Mouse (Mus musculus) left cerebral cortex, adult 2 months (tissue): Measurements from ENCODE around the gene AC170998.1. TPM values are rescaled to one million over a fixed set of nuclear protein-coding genes. Genes with fewer than 3 reads are reported as not detected.
"Not testable (repeated sequence)": the region's sequence is repeated elsewhere in the genome, so short reads cannot be mapped to it uniquely, and the experiment has no call there.

Experiments used
- DNase-seq, 2 experiments: peaks; one replicate each; pipeline ENCODE4 v3.0.0; 2021 to 2022; ENCODE audit warnings: low spot score in 2 of 2, mixed read lengths in 1 of 2; ENCODE audit errors: extremely low spot score in 1 of 2
- H3K27ac ChIP-seq: fragments of 200-600 bp; 2 replicates; pipeline ENCODE4 v1.8.1; 2022
- H3K4me3 ChIP-seq: fragments of 200-600 bp; 2 replicates; pipeline ENCODE4 v1.8.1; 2022
- CTCF ChIP-seq: fragments of 200-600 bp; IDR thresholded peaks from 2 replicates; pipeline ENCODE4 v1.8.1; 2022; ENCODE audit warnings: antibody characterized with exemption, mild to moderate bottlenecking, moderate library complexity
- intact Hi-C: fragments of 180-260 bp; cut with DNase I; formaldehyde crosslinking; loops from one replicate; pipeline ENCODE4 v1.15.1; 2025
- total RNA-seq, 2 experiments: library from RNA; stranded (reverse); gene quantifications; 2 replicates each; pipeline ENCODE4 v1.2.3; 2021

Gene AC170998.1
- total RNA-seq, 2 experiments from 2014 or later, result 1.6 to 3.3 TPM

- no peak overlapping the region for H3K4me3 ChIP-seq
- H3K27ac ChIP-seq, result no peak overlapping the region
- no peak for DNase-seq
- no peak for TF ChIP-seq CTCF
- intact Hi-C loops, result no loop called here
Observed at GRCm38 (mm10) chr17:28707816-28708215, 18.1 kb upstream of the AC170998.1 start.

GRCm38 (mm10) chr17:28708989-28709388 is 16.9 kb upstream of the AC170998.1 start:
- no peak for TF ChIP-seq CTCF
- peak overlapping the region; percentile 22; the same call in 1 of the 2 replicates for H3K27ac ChIP-seq
- intact Hi-C loops, result no loop called here
- DNase-seq, result no peak
- H3K4me3 ChIP-seq, result no peak overlapping the region

DNA sequence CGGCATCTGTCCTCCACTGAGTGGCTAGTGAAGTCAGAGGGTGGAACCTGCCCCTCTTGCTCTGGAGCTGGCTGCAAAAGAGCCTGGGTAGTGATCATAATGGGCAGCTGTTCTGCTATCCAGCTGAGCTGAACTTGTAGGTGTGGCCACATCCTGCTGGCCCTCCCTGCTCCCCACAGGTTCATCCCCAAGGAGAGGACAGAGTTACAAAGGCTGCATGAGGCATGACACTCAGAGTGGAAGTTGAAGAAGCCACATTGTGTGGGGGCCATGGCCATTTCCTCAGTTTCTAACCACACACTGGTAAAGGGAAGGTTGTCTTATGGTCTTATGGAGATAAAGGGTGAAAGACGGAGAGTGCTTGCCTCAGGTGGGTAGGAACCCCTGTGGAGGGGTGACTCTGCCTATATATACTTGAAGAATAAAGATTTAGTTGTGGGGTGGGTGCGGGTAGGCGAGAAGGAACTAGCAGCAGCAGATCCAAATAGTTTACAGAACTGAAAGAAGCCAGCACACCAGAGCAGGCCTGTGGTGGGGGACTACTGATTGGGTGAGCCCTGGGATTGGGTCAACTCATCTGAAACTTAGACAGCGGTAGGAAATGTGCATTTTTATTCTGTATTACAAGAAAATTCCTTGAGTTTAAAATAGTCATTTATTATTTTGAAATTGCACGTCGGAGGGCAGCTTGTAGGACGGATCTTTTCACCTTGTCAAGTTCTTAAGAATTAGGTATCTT is 16.2 kb upstream of the AC170998.1 start:
- Histone ChIP-seq H3K4me3 (no peak overlapping the region), H3K27ac (peak overlapping the region; percentile 12; the same call in 1 of the 2 replicates)
- intact Hi-C loops, result no loop called here
- no peak for TF ChIP-seq CTCF
- DNase-seq, result no peak

DNA sequence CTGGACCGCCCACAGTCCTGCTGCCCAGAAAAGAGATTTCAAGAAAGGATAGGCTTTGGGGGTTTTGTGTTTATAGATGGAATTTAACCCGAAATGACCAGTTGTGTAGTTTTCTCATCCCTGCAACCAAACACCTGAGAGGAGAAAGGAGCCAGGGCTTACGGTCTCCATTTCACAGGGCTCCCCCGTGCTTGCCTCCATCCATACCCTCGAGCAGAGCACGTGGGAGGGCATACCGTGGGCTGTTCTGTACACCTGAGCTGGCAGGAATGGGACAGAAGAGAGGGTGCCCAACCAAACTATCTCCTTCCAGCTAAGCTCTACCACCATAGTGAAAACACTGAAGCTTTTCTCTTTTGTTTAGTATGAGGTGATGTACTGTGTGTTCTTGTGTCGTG is 15.6 kb upstream of the AC170998.1 start:
- no peak overlapping the region; the same call in 1 of the 2 replicates for H3K27ac ChIP-seq
- no peak for TF ChIP-seq CTCF
- DNase-seq, result no peak
- H3K4me3 ChIP-seq, result no peak overlapping the region
- intact Hi-C loops, result no loop called here

DNA sequence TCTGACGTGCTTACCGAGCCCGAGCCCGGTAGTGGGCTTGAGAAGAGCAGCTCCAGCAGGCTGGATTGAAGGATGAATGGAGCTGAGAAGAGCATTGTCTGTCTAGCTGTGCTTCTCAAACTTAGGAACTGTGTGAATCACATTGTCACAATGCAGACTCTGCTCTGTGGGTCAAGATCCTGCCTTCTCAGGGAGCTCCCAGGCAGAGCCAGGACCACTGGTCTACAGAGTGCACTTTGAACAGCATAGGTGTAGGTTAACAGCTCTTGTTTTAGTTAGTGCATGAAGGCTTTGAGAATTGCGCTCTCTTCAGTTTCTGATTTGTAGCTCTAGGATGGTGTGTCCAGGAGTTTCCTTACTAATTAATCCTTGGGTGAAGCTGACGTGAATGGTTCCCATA is 14.6 kb upstream of the AC170998.1 start:
- no peak overlapping the region for H3K4me3 ChIP-seq
- intact Hi-C loops, result no loop called here
- no peak for DNase-seq
- H3K27ac ChIP-seq, result no peak overlapping the region
- TF ChIP-seq CTCF, result no peak

DNA sequence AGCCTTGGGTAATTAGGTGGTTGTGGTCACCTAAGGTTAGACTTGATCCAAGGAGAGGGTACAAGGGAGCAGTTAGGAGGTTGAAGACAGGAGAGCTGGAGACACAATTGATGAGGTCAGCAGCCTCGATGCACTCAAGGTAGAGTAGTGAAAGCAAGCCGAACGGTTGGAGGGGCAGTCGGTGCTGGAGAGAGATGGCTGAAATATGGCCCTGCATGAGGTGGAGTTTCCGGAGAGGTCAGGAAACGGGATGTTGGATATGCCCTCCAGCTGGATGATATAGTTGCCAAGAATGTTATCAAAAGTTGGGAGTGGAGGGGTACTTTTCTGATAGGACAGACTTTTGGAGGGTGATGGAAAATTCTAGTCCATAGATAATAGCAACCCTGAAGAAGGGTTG is 13.6 kb upstream of the AC170998.1 start:
- no peak overlapping the region for H3K27ac ChIP-seq
- intact Hi-C loops, result no loop called here
- no peak for TF ChIP-seq CTCF

DNA sequence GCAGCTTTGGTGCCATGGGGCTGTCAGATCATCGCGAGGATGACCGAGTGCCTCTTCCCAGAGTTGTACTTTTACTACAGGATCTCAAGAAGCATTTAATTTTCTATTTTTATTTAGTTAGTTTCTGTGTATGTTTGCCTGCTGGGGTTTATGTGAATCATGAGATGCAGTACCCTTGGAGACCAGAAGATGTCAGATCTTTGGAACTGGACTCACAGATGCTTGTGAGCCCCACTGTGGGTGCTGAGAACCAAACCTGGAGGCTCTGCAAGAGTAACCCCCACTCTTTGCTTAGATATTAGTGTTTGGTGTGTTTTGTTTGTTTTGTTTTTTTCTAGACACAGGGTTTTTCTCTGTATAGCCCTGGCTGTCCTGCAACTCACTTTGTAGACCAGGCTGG is 11.9 kb upstream of the AC170998.1 start:
- peak; percentile 37 for TF ChIP-seq CTCF
- Histone ChIP-seq H3K4me3 (no peak overlapping the region), H3K27ac (no peak overlapping the region)
- intact Hi-C loops, result no loop called here
- no peak for DNase-seq

More for the DNA sequence above, 13.6 kb upstream of the AC170998.1 start:
- no peak overlapping the region for H3K4me3 ChIP-seq
- DNase-seq, result no peak

DNA sequence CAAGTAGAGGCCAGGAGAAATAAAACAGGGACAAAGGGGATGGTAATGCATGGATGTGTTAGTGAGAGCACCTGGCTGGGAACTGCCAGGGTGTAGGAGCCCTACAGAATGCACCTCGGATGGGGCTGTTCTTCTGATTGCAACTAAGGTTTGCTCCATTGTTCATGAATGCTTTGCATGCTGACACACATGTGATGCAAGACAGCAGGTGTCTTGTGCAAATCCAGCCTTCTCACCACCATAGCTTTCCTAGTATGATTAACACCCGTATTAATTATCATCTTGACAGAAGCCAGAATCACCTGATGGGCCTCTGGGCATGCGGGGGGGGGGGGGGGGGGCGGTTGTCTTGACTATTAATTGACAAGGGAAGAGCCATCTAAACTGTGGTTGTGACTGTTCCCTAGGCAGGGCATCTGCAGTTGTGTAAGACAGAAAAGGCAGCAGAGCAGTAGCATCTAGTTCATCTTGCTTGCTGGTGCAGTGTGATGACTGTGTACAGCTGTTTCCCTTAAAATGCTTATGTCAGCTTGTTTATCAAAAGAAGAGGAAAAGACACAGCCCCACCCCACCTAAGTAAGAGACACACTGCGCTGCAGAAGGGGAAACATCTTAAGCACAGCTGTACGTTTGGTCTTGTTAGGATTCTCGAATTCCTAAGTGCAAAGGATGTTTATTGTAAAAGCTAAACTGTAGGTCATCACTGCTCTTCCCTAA is 9.9 kb upstream of the AC170998.1 start:
- no peak for TF ChIP-seq CTCF
- no peak for DNase-seq
- intact Hi-C loops, result no loop called here
- Histone ChIP-seq H3K4me3 (no peak overlapping the region), H3K27ac (no peak overlapping the region)

- intact Hi-C loops, result no loop called here
- no peak overlapping the region for H3K4me3 ChIP-seq
- no peak for DNase-seq
- peak overlapping the region; percentile 24; the same call in 1 of the 2 replicates for H3K27ac ChIP-seq
- no peak for TF ChIP-seq CTCF
Observed at GRCm38 (mm10) chr17:28717535-28717934, 8.3 kb upstream of the AC170998.1 start.

DNA sequence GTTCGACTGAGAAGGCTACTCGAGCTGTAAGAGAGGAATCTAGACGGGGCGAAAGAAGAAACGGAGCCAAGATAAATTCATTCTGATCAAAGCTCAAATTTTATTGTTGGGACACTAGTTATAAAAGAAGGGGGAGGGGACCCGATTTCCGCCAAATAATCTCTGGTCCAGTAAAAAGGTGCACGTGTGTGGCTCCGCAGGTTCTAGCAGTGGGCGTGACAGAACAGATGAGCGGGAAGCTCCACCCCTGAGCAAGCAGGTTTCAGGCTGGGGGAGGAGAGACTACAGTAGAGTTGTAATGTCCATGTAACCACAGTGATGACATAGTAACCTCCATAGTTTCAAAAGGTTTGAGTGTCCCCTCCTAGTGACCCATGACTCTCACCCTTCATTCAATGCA is 1.6 kb downstream of the AC170998.1 start:
- intact Hi-C loops, H3K27ac ChIP-seq, H3K4me3 ChIP-seq, DNase-seq: not testable (repeated sequence)

DNA sequence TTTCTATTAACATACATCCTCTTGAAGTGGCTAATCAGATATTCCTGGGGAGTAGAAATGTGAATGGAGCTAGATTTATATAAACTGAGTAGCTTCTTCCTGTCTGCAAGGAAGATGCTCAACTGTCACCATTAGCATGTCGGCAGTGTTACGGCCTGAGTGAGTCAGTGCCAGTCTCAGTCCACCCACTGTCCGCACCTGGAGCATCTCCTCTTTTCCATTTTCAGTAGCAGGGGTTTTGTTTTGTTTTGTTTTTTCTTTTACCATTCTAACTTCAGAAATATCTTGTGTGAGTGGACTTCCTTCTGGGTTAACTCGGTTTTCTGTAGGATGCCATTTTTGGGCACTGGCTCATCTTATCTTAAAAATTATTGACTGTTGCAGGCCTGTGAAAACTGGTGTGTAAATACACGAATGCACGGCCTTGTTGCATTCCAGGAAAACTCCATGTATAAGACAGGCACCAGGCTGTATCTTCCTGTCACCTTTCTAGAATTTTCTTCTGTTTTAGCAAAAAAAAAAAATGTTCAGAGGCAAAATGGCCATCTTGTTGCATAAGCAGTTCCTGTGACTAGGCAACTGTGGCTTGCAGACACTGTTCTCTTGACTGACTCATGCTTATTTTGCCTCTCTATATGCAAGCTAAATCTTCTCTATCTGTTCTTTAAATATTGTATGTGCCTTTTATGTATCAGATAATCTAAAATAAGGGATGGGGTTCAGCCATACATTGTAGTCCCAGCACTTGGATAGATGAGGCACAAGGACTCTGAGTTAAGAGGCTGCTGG is 9.6 kb downstream of the AC170998.1 start:
- intact Hi-C loops, result loop anchor here (5.0 kb wide), 1 partner anchor 43 kb away; the partner anchor contains the start of genes Mapk14 and Slc26a8
- no peak for DNase-seq
- peak overlapping the region; percentile 83 for H3K27ac ChIP-seq
- H3K4me3 ChIP-seq, result no peak overlapping the region
- TF ChIP-seq CTCF, result no peak

- Histone ChIP-seq H3K4me3 (no peak overlapping the region), H3K27ac (peak overlapping the region; percentile 83)
- no peak for TF ChIP-seq CTCF
- intact Hi-C loops, result loop anchor here (5.0 kb wide), 1 partner anchor 44 kb away; the partner anchor contains the start of genes Mapk14 and Slc26a8
- DNase-seq, result no peak
Observed at GRCm38 (mm10) chr17:28736486-28736885, 10.6 kb downstream of the AC170998.1 start.
